Mouse (Mus musculus) midbrain, embryonic 12.5 days (tissue): ENCODE results near the gene Kbtbd4. TPM values are rescaled to one million over a fixed set of nuclear protein-coding genes. Genes with fewer than 3 reads are reported as not detected.

ENCODE experiments used
- ATAC-seq: fragments of 200-750 bp; cut with Nextera tagmentation; 2 replicates; pipeline ENCODE4 v1.8.0; 2017; ENCODE audit warnings: low read depth, moderate TSS enrichment, moderate library complexity; ENCODE audit not compliant: low FRiP score
- H3K27ac ChIP-seq: fragments of 300-500 bp; sonication (generic); replicated peaks from 2 replicates; pipeline ENCODE4 v1.5.1; 2016; ENCODE audit warnings: mild to moderate bottlenecking
- H3K27me3 ChIP-seq: fragments of 300-500 bp; sonication (generic); 2 replicates; pipeline ENCODE4 v1.6.1; 2016; ENCODE audit warnings: mild to moderate bottlenecking
- H3K36me3 ChIP-seq: fragments of 300-500 bp; sonication (generic); 2 replicates; pipeline ENCODE4 v1.6.1; 2016
- H3K4me1 ChIP-seq: fragments of 300-500 bp; sonication (generic); 2 replicates; pipeline ENCODE4 v1.6.1; 2016
- H3K4me2 ChIP-seq: fragments of 300-500 bp; sonication (generic); replicated peaks from 2 replicates; pipeline ENCODE4 v1.6.1; 2016; ENCODE audit warnings: mild to moderate bottlenecking, moderate library complexity
- H3K4me3 ChIP-seq: fragments of 300-500 bp; sonication (generic); 2 replicates; pipeline ENCODE4 v1.5.1; 2016; ENCODE audit warnings: mild to moderate bottlenecking
- H3K9ac ChIP-seq: fragments of 300-500 bp; sonication (generic); replicated peaks from 2 replicates; pipeline ENCODE4 v1.6.1; 2016; ENCODE audit warnings: mild to moderate bottlenecking, moderate library complexity
- H3K9me3 ChIP-seq: fragments of 300-500 bp; sonication (generic); 2 replicates; pipeline ENCODE4 v1.6.1; 2016; ENCODE audit warnings: mild to moderate bottlenecking
- WGBS: fragments of 180-500 bp; shearing (Covaris S2); methylation state at CpG from one replicate; pipeline ENCODE4 v1.1.7; 2016; 5-methylcytosine and 5-hydroxymethylcytosine counted together
- polyA plus RNA-seq: library from polyadenylated mRNA; unstranded; fragments of >200 nt; fragmentation: Nextera tagmentation; extraction: Ambion mirVana; gene quantifications from 2 replicates; pipeline ENCODE4 v1.2.1, GENCODE M21; 2016

Kbtbd4 gene
- polyA plus RNA-seq, 1 experiment from 2014 or later = 54.5 TPM

- peaks cover 17% of the 10 kb centered on the region for H3K4me1 ChIP-seq
- no peak for ATAC-seq
- H3K27ac ChIP-seq = no peak overlapping the region
- H3K36me3 ChIP-seq = peaks cover 63% of the 10 kb centered on the region
- no peaks in the 10 kb centered on the region for H3K9me3 ChIP-seq
- no peak overlapping the region for H3K9ac ChIP-seq
- H3K4me2 ChIP-seq = no peak overlapping the region
- 94% methylated on average over 1 of the region's 1 CpGs for WGBS
- H3K27me3 ChIP-seq = no peaks in the 10 kb centered on the region
- no peak overlapping the region for H3K4me3 ChIP-seq
Observed at GRCm38 (mm10) chr2:90911668-90912067, 7.1 kb downstream of the Kbtbd4 start.

GRCm38 (mm10) chr2:90913671-90914070 lies 9.1 kb downstream of the Kbtbd4 start:
- Histone ChIP-seq H3K27me3 (no peaks in the 10 kb centered on the region), H3K4me3 (no peak overlapping the region), H3K9me3 (no peaks in the 10 kb centered on the region), H3K9ac (no peak overlapping the region), H3K27ac (no peak overlapping the region), H3K36me3 (peaks cover 51% of the 10 kb centered on the region), H3K4me1 (peaks cover 28% of the 10 kb centered on the region), H3K4me2 (no peak overlapping the region)
- no peak for ATAC-seq
- WGBS = 93% methylated on average over 2 of the region's 2 CpGs

GRCm38 (mm10) chr2:90915516-90915915 lies 11.0 kb downstream of the Kbtbd4 start:
- H3K4me3 ChIP-seq = no peak overlapping the region
- peak overlapping the region; percentile 75; the same call in 1 of the 2 replicates for H3K4me2 ChIP-seq
- peaks cover 28% of the 10 kb centered on the region for H3K4me1 ChIP-seq
- H3K27ac ChIP-seq = no peak overlapping the region
- ATAC-seq = no peak
- peaks cover 33% of the 10 kb centered on the region for H3K36me3 ChIP-seq
- no peaks in the 10 kb centered on the region for H3K27me3 ChIP-seq
- 84% methylated on average over 1 of the region's 1 CpGs for whole genome bisulfite sequencing
- no peaks in the 10 kb centered on the region for H3K9me3 ChIP-seq
- peak overlapping the region; percentile 39; the same call in 1 of the 2 replicates for H3K9ac ChIP-seq

GRCm38 (mm10) chr2:90916560-90917232 lies 12.2 kb downstream of the Kbtbd4 start:
- no peaks in the 10 kb centered on the region for H3K27me3 ChIP-seq
- H3K27ac ChIP-seq = peak overlapping the region; percentile 88
- peak; percentile 20; the same call in 1 of the 2 replicates for ATAC-seq
- WGBS = 32% methylated on average over 7 of the region's 7 CpGs
- peak overlapping the region; percentile 74 for H3K4me3 ChIP-seq
- H3K36me3 ChIP-seq = peaks cover 21% of the 10 kb centered on the region
- H3K4me2 ChIP-seq = peak overlapping the region; percentile 75
- H3K9me3 ChIP-seq = no peaks in the 10 kb centered on the region
- peak overlapping the region; percentile 94 for H3K9ac ChIP-seq
- peaks cover 28% of the 10 kb centered on the region for H3K4me1 ChIP-seq

- peaks cover 16% of the 10 kb centered on the region for H3K36me3 ChIP-seq
- H3K4me3 ChIP-seq = peak overlapping the region; percentile 74
- peak overlapping the region; percentile 88 for H3K27ac ChIP-seq
- ATAC-seq = peak; percentile 89
- peaks cover 28% of the 10 kb centered on the region for H3K4me1 ChIP-seq
- H3K4me2 ChIP-seq = peak overlapping the region; percentile 75
- H3K9me3 ChIP-seq = no peaks in the 10 kb centered on the region
- no peaks in the 10 kb centered on the region for H3K27me3 ChIP-seq
- peak overlapping the region; percentile 94 for H3K9ac ChIP-seq
- whole genome bisulfite sequencing = under 1% methylated on average over 69 of the region's 73 CpGs
Observed at GRCm38 (mm10) chr2:90917233-90917998, 12.9 kb downstream of the Kbtbd4 start.

- Histone ChIP-seq H3K9me3 (no peaks in the 10 kb centered on the region), H3K4me2 (peak overlapping the region; percentile 75), H3K27me3 (no peaks in the 10 kb centered on the region), H3K4me1 (peaks cover 28% of the 10 kb centered on the region), H3K27ac (peak overlapping the region; percentile 88), H3K9ac (peak overlapping the region; percentile 94), H3K4me3 (peak overlapping the region; percentile 74), H3K36me3 (peaks cover 9% of the 10 kb centered on the region)
- WGBS = 12% methylated on average over 16 of the region's 16 CpGs
- ATAC-seq = no peak
Observed at GRCm38 (mm10) chr2:90917999-90918698, 13.6 kb downstream of the Kbtbd4 start.

GRCm38 (mm10) chr2:90921178-90921577 lies 16.6 kb downstream of the Kbtbd4 start:
- H3K9me3 ChIP-seq = no peaks in the 10 kb centered on the region
- H3K4me1 ChIP-seq = peaks cover 20% of the 10 kb centered on the region
- no peak overlapping the region for H3K4me2 ChIP-seq
- no peaks in the 10 kb centered on the region for H3K27me3 ChIP-seq
- no peak overlapping the region for H3K9ac ChIP-seq
- H3K36me3 ChIP-seq = no peaks in the 10 kb centered on the region
- no peak for ATAC-seq
- H3K4me3 ChIP-seq = no peak overlapping the region
- WGBS = 83% methylated on average over 1 of the region's 1 CpGs
- no peak overlapping the region for H3K27ac ChIP-seq

- Histone ChIP-seq H3K27me3 (no peaks in the 10 kb centered on the region), H3K27ac (no peak overlapping the region), H3K4me2 (no peak overlapping the region), H3K36me3 (no peaks in the 10 kb centered on the region), H3K4me3 (no peak overlapping the region), H3K4me1 (peaks cover 8% of the 10 kb centered on the region; the same call in 1 of the 2 replicates), H3K9me3 (no peaks in the 10 kb centered on the region), H3K9ac (no peak overlapping the region)
- ATAC-seq = no peak
- 95% methylated on average over 2 of the region's 2 CpGs for WGBS
Observed at GRCm38 (mm10) chr2:90922636-90923035, 18.1 kb downstream of the Kbtbd4 start.

- Histone ChIP-seq H3K9me3 (no peaks in the 10 kb centered on the region), H3K27me3 (no peaks in the 10 kb centered on the region), H3K27ac (no peak overlapping the region), H3K4me3 (no peak overlapping the region), H3K9ac (no peak overlapping the region), H3K4me1 (no peaks in the 10 kb centered on the region), H3K36me3 (no peaks in the 10 kb centered on the region), H3K4me2 (no peak overlapping the region)
- ATAC-seq = no peak
- 85% methylated on average over 13 of the region's 13 CpGs for WGBS
Observed at GRCm38 (mm10) chr2:90928566-90928965, 24.0 kb downstream of the Kbtbd4 start.

GRCm38 (mm10) chr2:90931829-90932228 lies 27.3 kb downstream of the Kbtbd4 start:
- 84% methylated on average over 8 of the region's 8 CpGs for WGBS
- Histone ChIP-seq H3K4me1 (no peaks in the 10 kb centered on the region), H3K27me3 (no peaks in the 10 kb centered on the region), H3K9ac (no peak overlapping the region), H3K36me3 (no peaks in the 10 kb centered on the region), H3K4me3 (no peak overlapping the region), H3K9me3 (no peaks in the 10 kb centered on the region), H3K4me2 (no peak overlapping the region), H3K27ac (no peak overlapping the region)
- no peak for ATAC-seq

- Histone ChIP-seq H3K4me3 (no peak overlapping the region), H3K4me2 (no peak overlapping the region), H3K36me3 (no peaks in the 10 kb centered on the region), H3K27ac (no peak overlapping the region), H3K27me3 (no peaks in the 10 kb centered on the region), H3K9ac (no peak overlapping the region), H3K4me1 (no peaks in the 10 kb centered on the region), H3K9me3 (no peaks in the 10 kb centered on the region)
- 73% methylated on average over 2 of the region's 2 CpGs for WGBS
- no peak for ATAC-seq
Observed at GRCm38 (mm10) chr2:90932273-90932672, 27.7 kb downstream of the Kbtbd4 start.

GRCm38 (mm10) chr2:90938362-90938761 lies 33.8 kb downstream of the Kbtbd4 start:
- no peak for ATAC-seq
- H3K4me3 ChIP-seq = no peak overlapping the region
- no peak overlapping the region for H3K9ac ChIP-seq
- no peaks in the 10 kb centered on the region for H3K9me3 ChIP-seq
- 73% methylated on average over 3 of the region's 3 CpGs for WGBS
- no peak overlapping the region for H3K4me2 ChIP-seq
- H3K27ac ChIP-seq = no peak overlapping the region
- no peaks in the 10 kb centered on the region for H3K36me3 ChIP-seq
- H3K27me3 ChIP-seq = no peaks in the 10 kb centered on the region
- H3K4me1 ChIP-seq = peaks cover 22% of the 10 kb centered on the region
